In genomic region chr16:13216116-13216952, GRCm38 (mm10) we compare ENCODE assay signal across 11 mouse cellular contexts. TPM values are rescaled to one million over a fixed set of nuclear protein-coding genes. Genes with fewer than 3 reads are reported as not detected.
DNase-seq lines count a peak whose midpoint lies in the region; ATAC-seq and TF ChIP-seq lines count a peak whose summit lies in the region.
"Had no signal": no experiment of that assay in that cellular context is flagged by ENCODE, and none has a peak within 500 bp of the region (broad histone marks: within the 10 kb centered on the region; RNA-seq: fewer than 3 reads in every experiment).

No protein-coding gene starts in this region.

- no peak overlapping the region for H3K4me2 ChIP-seq in heart, embryonic 13.5 days
- H3K4me2 ChIP-seq in lung, embryonic 16.5 days (ENCODE audit: low read depth, low read length) = no peak overlapping the region
- H3K4me2 ChIP-seq: neural tube, embryonic 13.5 days had no signal

- H3K9me3 ChIP-seq in heart, embryonic 13.5 days = no peaks in the 10 kb centered on the region
- no peaks in the 10 kb centered on the region for H3K9me3 ChIP-seq in lung, embryonic 16.5 days (ENCODE audit: control insufficient read depth, low read length)
- H3K9me3 ChIP-seq in forebrain, embryonic 10.5 days = no peaks in the 10 kb centered on the region
- H3K9me3 ChIP-seq: neural tube, embryonic 13.5 days had no signal

- H3K36me3 ChIP-seq in kidney, adult 2 months (ENCODE audit: control insufficient read depth, insufficient read depth, low read length) = no peaks in the 10 kb centered on the region
- no peaks in the 10 kb centered on the region for H3K36me3 ChIP-seq in heart, embryonic 13.5 days
- H3K36me3 ChIP-seq in lung, embryonic 16.5 days (ENCODE audit: control insufficient read depth, insufficient read depth, low read length) = no peaks in the 10 kb centered on the region
- no peaks in the 10 kb centered on the region for H3K36me3 ChIP-seq in forebrain, embryonic 10.5 days (replicated peaks)
- H3K36me3 ChIP-seq: neural tube, embryonic 13.5 days had no signal

- H3K27ac ChIP-seq in kidney, adult 2 months (ENCODE audit: insufficient read depth, low read depth, low read length) = no peak overlapping the region
- H3K27ac ChIP-seq in heart, embryonic 13.5 days (replicated peaks) = peak overlapping the region; percentile 83
- H3K27ac ChIP-seq in lung, embryonic 16.5 days (ENCODE audit: low read length) = no peak overlapping the region
- no peak overlapping the region for H3K27ac ChIP-seq in forebrain, embryonic 10.5 days
- H3K27ac ChIP-seq: macrophage; neural tube, embryonic 13.5 days had no signal

- no peak overlapping the region for H3K4me3 ChIP-seq in kidney, adult 2 months (ENCODE audit: insufficient read depth, low read depth, low read length)
- no peak overlapping the region for H3K4me3 ChIP-seq in heart, embryonic 13.5 days
- no peak overlapping the region for H3K4me3 ChIP-seq in lung, embryonic 16.5 days (ENCODE audit: low read length)
- no peak overlapping the region for H3K4me3 ChIP-seq in forebrain, embryonic 10.5 days
- H3K4me3 ChIP-seq: neural tube, embryonic 13.5 days had no signal

- 63% methylated on average over 5 of the region's 5 CpGs for WGBS in kidney, adult 2 months
- 36% methylated on average over 5 of the region's 5 CpGs for WGBS in heart, embryonic 13.5 days
- WGBS in lung, embryonic 16.5 days = 55% methylated on average over 5 of the region's 5 CpGs
- WGBS in forebrain, embryonic 10.5 days = 84% methylated on average over 5 of the region's 5 CpGs

- peaks cover 3% of the 10 kb centered on the region; the same call in 1 of the 2 replicates for H3K4me1 ChIP-seq in kidney, adult 2 months (ENCODE audit: control insufficient read depth, insufficient read depth, low read length)
- peaks cover 15% of the 10 kb centered on the region for H3K4me1 ChIP-seq in heart, embryonic 13.5 days
- H3K4me1 ChIP-seq in lung, embryonic 16.5 days (replicated peaks; ENCODE audit: control insufficient read depth, insufficient read depth, low read length) = peaks cover 11% of the 10 kb centered on the region
- no peaks in the 10 kb centered on the region for H3K4me1 ChIP-seq in forebrain, embryonic 10.5 days
- H3K4me1 ChIP-seq: neural tube, embryonic 13.5 days had no signal

- peak; percentile 36; the same call in 1 of the 2 replicates for TF ChIP-seq CTCF in kidney, adult 2 months (conservative IDR thresholded peaks at IDR 0.05; ENCODE audit: insufficient read depth, insufficient read length, low read depth, low read length)

- H3K9ac ChIP-seq in heart, embryonic 13.5 days = no peak overlapping the region
- H3K9ac ChIP-seq in lung, embryonic 16.5 days (ENCODE audit: low read length) = no peak overlapping the region
- H3K9ac ChIP-seq: neural tube, embryonic 13.5 days had no signal

- ATAC-seq in heart, embryonic 13.5 days (ENCODE audit: extremely low read depth, insufficient number of reproducible peaks, low FRiP score, low TSS enrichment) = no peak
- peak; percentile 73 for ATAC-seq in lung, embryonic 16.5 days (ENCODE audit: low read depth)

- no peak for TF ChIP-seq POLR2A in kidney, adult 2 months (IDR thresholded peaks at IDR 0.05; ENCODE audit: low read depth, low read length)

- H3K27me3 ChIP-seq in kidney, adult 2 months (replicated peaks; ENCODE audit: control insufficient read depth, insufficient read depth, low read length) = no peaks in the 10 kb centered on the region
- no peaks in the 10 kb centered on the region for H3K27me3 ChIP-seq in heart, embryonic 13.5 days (replicated peaks)
- no peaks in the 10 kb centered on the region for H3K27me3 ChIP-seq in lung, embryonic 16.5 days (ENCODE audit: control insufficient read depth, insufficient read depth, low read depth, low read length)
- no peaks in the 10 kb centered on the region for H3K27me3 ChIP-seq in forebrain, embryonic 10.5 days (ENCODE audit: poor library complexity, severe bottlenecking)
- H3K27me3 ChIP-seq: neural tube, embryonic 13.5 days had no signal

- peak; percentile 6 for DNase-seq in kidney, adult 2 months
- DNase-seq in kidney, adult 8-10 months = no peak
- DNase-seq in adipocyte (ENCODE audit: low spot score) = peak; percentile 38
- DNase-seq in yolk sac, embryonic 10.5 days (ENCODE audit: low spot score) = no peak
- no peak for DNase-seq in thymus, adult 18-20 months
- no peak for DNase-seq in forebrain, embryonic 10.5 days (ENCODE audit: extremely low spot score, low spot score)
- DNase-seq: cerebellum, postnatal 36 days had no signal

RNA-seq across cellular contexts. Expression of gene Mrtfb, which starts 39.9 kb away (rescaled TPM):
- 5.7 and 6.0 TPM in 2 replicates for polyA plus RNA-seq in kidney, adult 2 months (2012; rRNA removed)
- 12.4 and 13.1 TPM in 2 replicates for polyA plus RNA-seq in heart, embryonic 13.5 days (2015; fragmentation: Nextera tagmentation; extraction: Ambion mirVana)
- 22.5 and 24.3 TPM in 2 replicates for polyA plus RNA-seq in lung, embryonic 16.5 days (2015; fragmentation: Nextera tagmentation; extraction: Ambion mirVana)
- 17.9 and 19.1 TPM in 2 replicates for polyA plus RNA-seq in forebrain, embryonic 10.5 days (2016; fragmentation: Nextera tagmentation; extraction: Ambion mirVana)

Comparison
In these comparisons a context has a peak if more than half of its experiments do, and no peak if none do; other contexts are left out.
1. DNase-seq: peak in kidney, adult 2 months (single experiment) and adipocyte (single experiment); none in kidney, adult 8-10 months (0 of 2), yolk sac, embryonic 10.5 days (single experiment), thymus, adult 18-20 months (0 of 2) and forebrain, embryonic 10.5 days (single experiment).